Mouse (Mus musculus): ENCODE data around the gene Cpxm2. TPM values are rescaled to one million over a fixed set of nuclear protein-coding genes. Genes with fewer than 3 reads are reported as not detected.

The Cpxm2 gene
- polyA plus RNA-seq, 1 experiment from 2014 or later: 79.0 TPM

DNA sequence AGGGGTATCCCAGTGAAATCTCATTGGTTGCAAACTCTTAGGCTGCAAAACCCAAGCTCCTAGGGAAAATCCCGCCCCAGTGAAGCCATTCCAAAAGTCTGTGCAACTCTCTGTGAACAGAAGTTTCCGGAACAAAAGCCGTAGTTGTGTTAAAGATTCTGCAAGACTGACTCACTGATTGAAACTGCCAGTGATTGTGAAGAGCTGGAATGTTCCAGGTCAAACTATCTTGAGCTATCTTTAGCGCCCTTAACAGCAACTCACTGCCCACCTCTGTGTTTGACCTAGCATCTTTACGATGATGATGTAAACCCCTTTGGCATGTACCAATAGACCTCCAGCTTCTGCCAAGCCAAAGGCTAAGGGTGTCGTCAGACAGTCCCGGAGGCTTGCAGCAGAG is 31.3 kb downstream of the Cpxm2 start:
- ATAC-seq (ENCODE audit: insufficient number of reproducible peaks, low FRiP score, low TSS enrichment, low read depth): no peak

DNA sequence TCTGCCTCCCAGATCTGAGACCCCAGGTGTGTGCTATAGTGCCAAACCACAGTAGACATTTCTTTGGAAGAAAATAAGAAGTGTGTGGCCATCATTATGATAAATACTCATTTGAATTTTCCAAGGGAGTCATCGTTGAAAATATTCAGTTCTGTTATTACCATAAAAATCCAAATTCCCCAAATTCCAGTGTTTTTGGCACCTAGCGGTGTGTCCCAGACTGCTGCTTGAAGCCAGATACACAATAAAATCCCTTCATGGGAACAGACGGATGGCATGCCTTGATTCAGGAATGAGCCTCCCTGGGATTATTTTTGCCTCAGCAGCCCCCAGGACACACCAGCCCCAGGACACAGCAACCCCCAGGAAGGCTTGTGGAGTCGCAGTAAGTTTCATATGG is 34.7 kb downstream of the Cpxm2 start:
- Histone ChIP-seq H3K4me2 (no peak overlapping the region), H3K4me3 (no peak overlapping the region), H3K27ac (no peak overlapping the region), H3K36me3 (no peaks in the 10 kb centered on the region), H3K4me1 (no peaks in the 10 kb centered on the region; the same call in 1 of the 2 replicates), H3K27me3 (no peaks in the 10 kb centered on the region), H3K9ac (no peak overlapping the region), H3K9me3 (no peaks in the 10 kb centered on the region)
- WGBS: 53% methylated on average over 4 of the region's 4 CpGs
- ATAC-seq (ENCODE audit: insufficient number of reproducible peaks, low FRiP score, low TSS enrichment, low read depth): no peak

More for the DNA sequence above, 31.3 kb downstream of the Cpxm2 start:
- no peak overlapping the region for H3K9ac ChIP-seq
- H3K9me3 ChIP-seq: no peaks in the 10 kb centered on the region
- H3K4me3 ChIP-seq: no peak overlapping the region
- 68% methylated on average over 7 of the region's 7 CpGs for WGBS
- no peaks in the 10 kb centered on the region; the same call in 1 of the 2 replicates for H3K4me1 ChIP-seq
- H3K27ac ChIP-seq: no peak overlapping the region
- H3K27me3 ChIP-seq: no peaks in the 10 kb centered on the region
- H3K36me3 ChIP-seq: no peaks in the 10 kb centered on the region
- no peak overlapping the region for H3K4me2 ChIP-seq

DNA sequence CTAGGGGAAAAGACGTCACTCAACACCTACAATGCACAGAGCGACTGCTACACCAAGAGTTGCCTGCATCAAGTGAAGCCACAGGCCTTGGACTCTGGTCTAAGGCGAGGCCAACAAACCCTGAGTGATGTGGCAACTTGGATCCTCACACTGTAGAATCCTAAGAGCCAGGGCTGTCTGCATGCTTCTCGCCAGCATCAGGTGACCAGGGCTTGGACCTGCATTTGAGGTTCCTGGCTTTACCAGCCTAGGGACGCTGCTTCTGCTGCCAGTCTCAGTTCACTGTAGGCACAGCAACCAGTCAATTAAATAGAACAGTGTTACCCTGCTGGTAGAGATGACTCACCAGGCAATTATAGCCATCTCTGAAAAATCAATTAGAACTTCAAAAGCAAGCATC is 42.8 kb downstream of the Cpxm2 start:
- no peak for ATAC-seq (ENCODE audit: insufficient number of reproducible peaks, low FRiP score, low TSS enrichment, low read depth)
- no peak overlapping the region for H3K27ac ChIP-seq
- no peaks in the 10 kb centered on the region for H3K4me1 ChIP-seq

DNA sequence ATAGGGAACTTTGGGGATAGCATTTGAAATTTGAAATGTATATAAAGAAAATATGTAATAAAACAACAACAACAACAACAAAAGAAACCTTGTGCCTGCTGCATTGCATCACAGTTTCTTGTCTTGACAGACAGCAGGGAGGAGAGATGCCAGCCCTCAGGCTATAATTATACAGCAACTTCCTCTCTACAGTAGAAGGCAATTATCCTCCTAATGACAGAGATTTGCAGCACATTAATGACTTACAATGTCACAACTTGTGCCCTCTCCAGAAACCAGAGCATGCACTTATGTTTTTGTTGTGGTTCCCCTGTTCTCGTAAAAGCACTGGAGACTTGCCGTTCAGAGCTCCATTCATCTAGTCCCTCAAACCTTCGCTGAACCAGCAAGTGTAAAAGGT is 44.2 kb downstream of the Cpxm2 start:
- H3K9me3 ChIP-seq: no peaks in the 10 kb centered on the region
- H3K36me3 ChIP-seq: no peaks in the 10 kb centered on the region
- H3K27ac ChIP-seq: no peak overlapping the region
- H3K4me1 ChIP-seq: no peaks in the 10 kb centered on the region
- WGBS: 34% methylated on average over 3 of the region's 3 CpGs
- no peak for ATAC-seq (ENCODE audit: insufficient number of reproducible peaks, low FRiP score, low TSS enrichment, low read depth)
- H3K4me3 ChIP-seq: no peak overlapping the region
- no peak overlapping the region for H3K4me2 ChIP-seq
- H3K27me3 ChIP-seq: no peaks in the 10 kb centered on the region
- H3K9ac ChIP-seq: no peak overlapping the region

More for the DNA sequence above, 42.8 kb downstream of the Cpxm2 start:
- Histone ChIP-seq H3K36me3 (no peaks in the 10 kb centered on the region), H3K9ac (no peak overlapping the region), H3K9me3 (no peaks in the 10 kb centered on the region), H3K4me3 (no peak overlapping the region), H3K4me2 (no peak overlapping the region), H3K27me3 (no peaks in the 10 kb centered on the region)
- WGBS: 57% methylated on average over 5 of the region's 5 CpGs

DNA sequence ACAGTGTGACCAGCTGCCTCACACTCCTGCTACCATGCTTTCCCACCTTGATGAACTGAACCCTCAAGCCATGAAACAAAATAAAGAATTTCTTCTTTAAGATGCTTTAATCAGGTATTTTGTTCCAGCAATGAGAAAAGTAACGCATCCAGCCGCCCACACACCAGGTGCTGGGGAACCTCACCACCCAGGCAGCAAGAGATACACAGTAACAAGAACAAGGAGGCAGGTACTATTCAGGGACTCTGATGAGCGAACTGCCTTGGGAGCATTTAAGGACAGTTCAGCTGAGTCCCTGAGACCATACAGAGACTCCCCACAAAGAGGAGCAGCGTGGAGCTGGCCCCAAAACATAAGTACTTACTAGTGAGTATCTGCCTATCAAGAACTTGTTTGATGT is 47.6 kb downstream of the Cpxm2 start:
- no peaks in the 10 kb centered on the region for H3K4me1 ChIP-seq
- no peak overlapping the region for H3K27ac ChIP-seq
- no peaks in the 10 kb centered on the region for H3K27me3 ChIP-seq
- H3K36me3 ChIP-seq: no peaks in the 10 kb centered on the region
- H3K4me2 ChIP-seq: no peak overlapping the region
- WGBS: 77% methylated on average over 4 of the region's 4 CpGs
- no peak for ATAC-seq (ENCODE audit: insufficient number of reproducible peaks, low FRiP score, low TSS enrichment, low read depth)
- H3K4me3 ChIP-seq: no peak overlapping the region
- no peak overlapping the region for H3K9ac ChIP-seq
- H3K9me3 ChIP-seq: no peaks in the 10 kb centered on the region

DNA sequence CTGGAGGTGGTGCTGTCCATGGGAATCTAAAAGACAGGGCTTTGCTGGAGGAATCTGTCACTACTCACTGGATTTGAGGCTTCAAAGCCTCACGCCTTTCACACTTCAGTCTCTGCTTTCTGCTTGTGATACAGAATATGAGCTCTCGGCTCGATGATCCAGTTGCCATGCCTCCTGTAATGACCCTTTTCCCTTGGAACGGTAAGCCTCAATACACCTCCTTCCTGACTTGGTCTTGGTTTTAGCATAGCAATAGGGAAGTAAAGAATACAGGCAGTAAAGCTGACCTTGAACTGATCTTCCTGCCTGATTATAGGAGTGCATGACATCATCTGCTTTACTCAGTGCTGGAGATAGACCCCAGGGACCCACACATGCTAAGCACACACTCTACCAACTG is 49.2 kb downstream of the Cpxm2 start:
- Histone ChIP-seq H3K4me1 (no peaks in the 10 kb centered on the region), H3K9me3 (no peaks in the 10 kb centered on the region), H3K36me3 (no peaks in the 10 kb centered on the region), H3K27me3 (no peaks in the 10 kb centered on the region), H3K9ac (no peak overlapping the region), H3K27ac (no peak overlapping the region), H3K4me2 (no peak overlapping the region), H3K4me3 (no peak overlapping the region)
- WGBS: 76% methylated on average over 4 of the region's 4 CpGs
- ATAC-seq (ENCODE audit: insufficient number of reproducible peaks, low FRiP score, low TSS enrichment, low read depth): no peak

DNA sequence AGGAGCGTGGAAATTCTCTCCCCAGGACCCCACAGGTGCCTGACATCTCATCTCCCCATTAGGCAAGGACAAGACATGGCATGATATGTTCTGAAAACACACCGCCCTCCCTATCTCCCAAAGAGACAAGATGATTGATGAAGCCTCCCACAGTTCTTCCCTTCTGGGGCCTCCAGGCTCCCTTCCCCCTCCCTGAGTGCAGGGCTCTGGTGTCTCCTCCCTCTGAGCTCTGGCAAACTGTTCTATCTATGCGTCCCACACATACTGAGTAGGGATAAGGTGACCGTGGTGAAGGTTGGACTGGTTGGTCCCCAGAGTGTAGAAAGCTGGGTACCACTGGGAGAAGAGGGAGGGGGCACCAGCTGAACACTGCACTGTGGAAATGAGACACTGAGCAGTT is 56.1 kb downstream of the Cpxm2 start:
- peak; percentile 4; the same call in 1 of the 2 replicates for ATAC-seq (ENCODE audit: insufficient number of reproducible peaks, low FRiP score, low TSS enrichment, low read depth)
- H3K4me2 ChIP-seq: no peak overlapping the region
- H3K36me3 ChIP-seq: no peaks in the 10 kb centered on the region
- H3K9me3 ChIP-seq: no peaks in the 10 kb centered on the region
- H3K4me3 ChIP-seq: no peak overlapping the region
- 64% methylated on average over 4 of the region's 4 CpGs for WGBS
- H3K27me3 ChIP-seq: no peaks in the 10 kb centered on the region
- 0 out of 2 replicates have a peak, but pooled peaks cover 6% of the 10 kb centered on the region for H3K4me1 ChIP-seq
- no peak overlapping the region for H3K9ac ChIP-seq
- no peak overlapping the region for H3K27ac ChIP-seq

DNA sequence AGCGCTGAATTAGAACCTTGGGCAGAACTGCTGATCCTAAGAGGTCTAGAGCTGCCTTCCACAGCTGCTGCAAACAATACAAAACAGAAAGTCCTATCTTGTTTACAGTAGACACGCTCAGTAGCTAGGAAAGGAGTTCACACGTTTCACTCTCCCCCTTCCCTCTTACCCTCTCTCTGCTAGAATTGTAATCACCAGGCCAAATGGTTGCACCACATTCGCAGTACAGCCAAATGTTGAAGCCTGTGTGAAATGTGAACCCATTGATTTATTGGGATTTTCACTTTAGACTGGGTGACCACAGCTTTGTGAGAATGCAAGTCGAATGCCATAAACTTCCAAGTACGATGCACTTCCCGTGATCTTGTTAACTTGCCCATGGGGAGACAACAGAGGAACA is 59.9 kb downstream of the Cpxm2 start:
- ATAC-seq (ENCODE audit: insufficient number of reproducible peaks, low FRiP score, low TSS enrichment, low read depth): no peak

DNA sequence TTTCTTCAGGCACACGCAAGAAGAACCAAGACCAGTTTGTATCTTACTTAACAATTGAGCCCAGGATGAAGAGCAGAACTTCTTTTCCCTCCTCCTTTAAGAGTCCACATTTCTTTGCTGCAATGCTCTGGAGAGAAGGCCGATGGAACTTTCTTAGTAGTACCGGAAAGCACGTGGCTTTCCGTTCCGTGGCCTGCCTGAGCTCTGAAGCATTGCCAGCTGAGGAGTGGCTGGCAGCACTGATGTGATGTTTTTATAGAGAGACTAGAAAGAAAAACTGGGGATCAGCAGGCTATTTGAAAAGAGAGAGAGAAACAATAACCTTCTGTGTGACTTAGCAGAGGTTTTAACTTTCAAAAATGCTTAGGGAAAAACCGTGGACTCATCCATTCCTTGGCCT is 63.0 kb downstream of the Cpxm2 start:
- no peaks in the 10 kb centered on the region for H3K9me3 ChIP-seq
- H3K27me3 ChIP-seq: no peaks in the 10 kb centered on the region
- no peaks in the 10 kb centered on the region for H3K4me1 ChIP-seq
- 62% methylated on average over 7 of the region's 7 CpGs for WGBS
- H3K27ac ChIP-seq: no peak overlapping the region
- no peak for ATAC-seq (ENCODE audit: insufficient number of reproducible peaks, low FRiP score, low TSS enrichment, low read depth)
- no peak overlapping the region for H3K4me3 ChIP-seq
- H3K9ac ChIP-seq: no peak overlapping the region
- no peak overlapping the region for H3K4me2 ChIP-seq
- H3K36me3 ChIP-seq: no peaks in the 10 kb centered on the region

More for the DNA sequence above, 59.9 kb downstream of the Cpxm2 start:
- Histone ChIP-seq H3K4me1 (0 out of 2 replicates have a peak, but pooled peaks cover 6% of the 10 kb centered on the region), H3K4me3 (no peak overlapping the region), H3K9ac (no peak overlapping the region), H3K4me2 (no peak overlapping the region), H3K27me3 (no peaks in the 10 kb centered on the region), H3K27ac (no peak overlapping the region), H3K36me3 (no peaks in the 10 kb centered on the region), H3K9me3 (no peaks in the 10 kb centered on the region)
- WGBS: 42% methylated on average over 7 of the region's 7 CpGs

DNA sequence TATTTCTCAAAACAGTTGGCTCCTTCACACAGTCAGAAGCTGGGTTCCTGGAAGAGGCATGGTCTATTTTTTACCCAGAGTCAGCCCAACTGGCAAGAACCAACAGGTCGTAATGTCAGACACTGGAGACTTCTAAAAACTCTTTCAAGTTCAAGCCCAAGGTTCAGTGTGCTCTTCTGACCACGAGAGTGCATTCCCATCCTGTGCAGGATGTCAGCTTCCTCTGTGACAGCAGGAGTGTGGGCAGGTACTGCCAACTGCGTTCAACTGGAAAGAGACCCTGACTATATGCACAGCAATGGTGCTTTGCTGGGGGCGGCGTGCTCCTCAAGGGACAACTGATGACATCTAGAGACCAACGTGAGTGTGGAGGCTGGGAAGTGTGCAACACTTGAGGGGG is 65.9 kb downstream of the Cpxm2 start:
- no peaks in the 10 kb centered on the region for H3K36me3 ChIP-seq
- H3K4me3 ChIP-seq: no peak overlapping the region
- no peak overlapping the region for H3K4me2 ChIP-seq
- H3K4me1 ChIP-seq: no peaks in the 10 kb centered on the region
- H3K27me3 ChIP-seq: no peaks in the 10 kb centered on the region
- no peak for ATAC-seq (ENCODE audit: insufficient number of reproducible peaks, low FRiP score, low TSS enrichment, low read depth)
- 75% methylated on average over 6 of the region's 6 CpGs for WGBS
- H3K9me3 ChIP-seq: no peaks in the 10 kb centered on the region
- no peak overlapping the region for H3K27ac ChIP-seq
- H3K9ac ChIP-seq: no peak overlapping the region

DNA sequence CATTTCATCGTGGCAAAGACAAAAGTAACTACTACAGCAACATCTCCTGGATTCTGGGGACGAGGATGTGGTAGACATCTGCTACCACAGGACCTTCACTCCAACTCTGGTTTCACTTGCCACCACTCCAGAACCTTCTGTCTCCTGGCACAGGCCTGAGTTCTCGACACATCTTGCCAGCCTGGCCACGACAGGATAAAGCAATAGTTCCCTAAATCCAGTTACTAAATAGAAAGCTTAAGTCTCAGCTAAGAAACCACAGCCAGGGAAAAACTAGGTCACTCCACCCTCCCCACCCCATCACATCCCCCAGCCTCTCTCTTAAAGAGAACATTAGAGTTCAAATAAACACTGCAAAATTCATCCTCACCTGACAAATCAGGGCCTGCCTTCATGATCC is 66.4 kb downstream of the Cpxm2 start:
- no peak for ATAC-seq (ENCODE audit: insufficient number of reproducible peaks, low FRiP score, low TSS enrichment, low read depth)
- no peak overlapping the region for H3K9ac ChIP-seq
- H3K27ac ChIP-seq: no peak overlapping the region
- H3K9me3 ChIP-seq: no peaks in the 10 kb centered on the region
- H3K27me3 ChIP-seq: no peaks in the 10 kb centered on the region
- no peak overlapping the region for H3K4me2 ChIP-seq
- no peaks in the 10 kb centered on the region for H3K4me1 ChIP-seq
- no peaks in the 10 kb centered on the region for H3K36me3 ChIP-seq
- 59% methylated on average over 4 of the region's 4 CpGs for WGBS
- no peak overlapping the region for H3K4me3 ChIP-seq

DNA sequence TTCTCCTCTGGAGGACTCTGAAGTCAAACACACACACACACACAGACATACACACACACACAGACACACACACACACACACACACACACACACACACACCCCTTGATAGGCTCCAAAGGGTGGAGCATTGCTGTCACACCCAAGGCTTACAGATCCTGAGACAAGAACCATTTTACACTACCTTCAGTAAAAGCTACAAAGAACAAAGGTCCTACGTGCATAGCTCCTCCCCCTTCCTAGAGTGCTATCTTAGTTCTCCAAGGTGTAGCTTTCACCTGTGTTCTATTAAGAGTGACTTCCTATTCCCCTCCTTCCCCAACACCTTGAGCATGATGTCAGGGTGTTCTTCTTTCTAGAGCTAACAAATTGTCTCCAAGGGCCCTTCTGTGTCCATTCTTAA is 78.7 kb downstream of the Cpxm2 start:
- 60% methylated on average over 1 of the region's 1 CpGs for WGBS

DNA sequence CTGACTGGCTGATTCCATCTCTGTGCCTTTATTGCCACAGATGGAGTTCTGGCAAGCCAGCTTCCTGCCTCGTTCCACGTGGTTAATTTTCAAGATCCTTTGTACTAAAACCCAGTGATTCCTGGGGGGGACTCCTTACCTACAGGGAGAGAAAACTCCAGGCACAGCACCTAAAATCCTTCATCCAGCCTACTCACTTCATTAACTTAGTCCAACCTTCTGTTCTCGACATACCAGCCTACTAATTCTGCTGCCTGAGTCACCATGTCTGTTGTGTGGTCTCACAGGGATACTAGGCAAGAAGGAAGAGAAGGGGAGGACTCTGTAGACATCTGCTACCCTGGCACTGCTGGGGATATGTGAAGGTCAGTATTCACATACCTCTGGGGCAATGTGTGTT is 80.0 kb downstream of the Cpxm2 start:
- Histone ChIP-seq H3K27me3 (no peaks in the 10 kb centered on the region), H3K4me1 (no peaks in the 10 kb centered on the region), H3K4me2 (no peak overlapping the region), H3K27ac (no peak overlapping the region), H3K4me3 (no peak overlapping the region), H3K9me3 (no peaks in the 10 kb centered on the region), H3K36me3 (no peaks in the 10 kb centered on the region), H3K9ac (no peak overlapping the region)
- ATAC-seq (ENCODE audit: insufficient number of reproducible peaks, low FRiP score, low TSS enrichment, low read depth): no peak
- WGBS: 30% methylated on average over 3 of the region's 3 CpGs

More for the DNA sequence above, 78.7 kb downstream of the Cpxm2 start:
- no peaks in the 10 kb centered on the region for H3K9me3 ChIP-seq
- H3K36me3 ChIP-seq: no peaks in the 10 kb centered on the region
- no peak overlapping the region for H3K4me2 ChIP-seq
- no peak overlapping the region for H3K9ac ChIP-seq
- H3K4me1 ChIP-seq: no peaks in the 10 kb centered on the region
- no peak overlapping the region for H3K27ac ChIP-seq
- no peaks in the 10 kb centered on the region for H3K27me3 ChIP-seq
- no peak overlapping the region for H3K4me3 ChIP-seq
- ATAC-seq (ENCODE audit: insufficient number of reproducible peaks, low FRiP score, low TSS enrichment, low read depth): no peak
